Mouse (Mus musculus): ENCODE results near the gene Gpr22. TPM values are rescaled to one million over a fixed set of nuclear protein-coding genes. Genes with fewer than 3 reads are reported as not detected.

The Gpr22 gene
- total RNA-seq (2021), result not detected
- long read RNA-seq, experiment 1, result 0 reads
- long read RNA-seq, experiment 2, result 0 reads

DNA sequence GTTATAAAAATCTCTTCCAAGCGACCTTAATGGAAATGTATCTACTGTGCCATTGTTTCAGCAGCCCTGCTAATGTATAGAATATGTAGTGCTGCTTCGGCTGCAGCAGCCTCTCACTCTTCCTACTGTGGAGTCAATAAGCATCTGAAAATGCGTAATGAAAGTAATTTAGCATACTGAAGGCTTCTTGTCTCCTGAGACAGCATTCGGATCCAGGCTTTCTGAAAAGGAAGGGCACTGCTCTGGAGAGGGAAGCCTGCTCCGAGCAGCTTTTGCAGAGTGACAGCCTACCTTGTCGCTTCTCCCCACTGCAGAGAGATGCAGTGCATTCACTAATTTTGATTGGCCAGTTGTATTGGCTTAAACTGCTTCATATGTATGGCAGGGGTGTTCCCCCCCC lies at the start of gene Gpr22:
TSS of gene Gpr22 (minus strand) at position 348 of the 400 bp plus-strand sequence.
- no peak for DNase-seq (ENCODE audit: low spot score in 2 of 2)

DNA sequence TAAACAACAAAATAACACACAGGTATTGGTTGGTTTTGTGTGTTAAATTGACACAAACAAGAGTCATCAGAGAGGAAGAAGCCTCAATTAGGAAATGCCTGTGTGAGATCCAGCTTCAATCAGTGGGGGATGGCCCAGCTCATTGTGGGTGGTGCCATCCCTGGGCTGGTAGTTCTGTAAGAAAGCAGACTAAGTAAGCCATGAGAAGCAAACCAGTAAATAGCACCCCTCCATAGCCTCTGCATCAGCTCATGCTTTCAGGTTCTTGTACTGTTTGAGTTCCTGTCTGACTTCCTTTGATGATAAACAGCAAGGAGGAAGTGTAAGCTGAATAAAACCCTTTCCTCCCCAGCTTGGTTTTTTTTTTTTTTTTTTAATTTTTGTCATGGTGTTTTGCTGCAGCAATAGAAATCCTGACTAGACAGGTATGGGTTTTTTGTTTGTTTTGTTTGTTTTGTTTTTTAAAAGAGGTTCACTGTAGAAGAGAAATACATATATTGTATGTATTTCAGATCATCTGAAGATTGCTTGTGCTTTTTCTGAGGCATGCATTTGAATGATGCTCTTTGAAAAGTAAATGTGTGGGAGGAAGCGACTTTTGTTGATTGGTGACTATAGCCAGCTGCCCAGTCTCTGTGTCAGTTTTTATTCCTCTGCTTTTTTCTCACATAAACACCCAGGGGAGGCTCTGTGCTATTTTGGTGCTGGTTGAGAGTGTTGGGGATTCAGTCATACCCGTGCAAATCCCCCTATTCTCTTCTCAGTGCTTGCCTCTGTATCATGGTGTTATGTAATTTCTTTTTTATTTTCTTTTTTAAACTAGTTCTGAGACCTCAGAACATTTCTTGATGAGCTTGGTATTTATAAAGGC lies 42.4 kb upstream of the Gpr22 start:
- DNase-seq (ENCODE audit: low spot score in 2 of 2), result no peak

DNA sequence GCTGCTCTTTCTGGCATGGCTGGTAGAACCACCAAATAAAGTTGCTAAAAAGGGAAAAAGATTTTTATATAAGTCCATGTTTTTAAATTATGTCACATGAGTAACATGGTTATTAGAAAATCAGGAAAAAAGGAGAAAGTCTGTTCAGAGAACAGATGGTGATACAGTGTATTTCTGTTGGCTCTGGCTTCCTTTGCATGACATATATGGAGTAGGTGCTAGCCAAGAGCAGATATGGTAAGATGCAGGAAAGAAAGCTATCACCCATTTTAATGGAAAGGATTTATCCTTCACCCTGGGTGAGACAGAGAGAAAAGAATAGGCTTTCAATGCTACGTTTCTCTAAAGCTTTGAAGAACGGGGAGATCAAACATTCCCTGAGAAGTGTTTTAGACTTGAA lies 40.7 kb upstream of the Gpr22 start:
- no peak for DNase-seq (ENCODE audit: low spot score in 2 of 2)

DNA sequence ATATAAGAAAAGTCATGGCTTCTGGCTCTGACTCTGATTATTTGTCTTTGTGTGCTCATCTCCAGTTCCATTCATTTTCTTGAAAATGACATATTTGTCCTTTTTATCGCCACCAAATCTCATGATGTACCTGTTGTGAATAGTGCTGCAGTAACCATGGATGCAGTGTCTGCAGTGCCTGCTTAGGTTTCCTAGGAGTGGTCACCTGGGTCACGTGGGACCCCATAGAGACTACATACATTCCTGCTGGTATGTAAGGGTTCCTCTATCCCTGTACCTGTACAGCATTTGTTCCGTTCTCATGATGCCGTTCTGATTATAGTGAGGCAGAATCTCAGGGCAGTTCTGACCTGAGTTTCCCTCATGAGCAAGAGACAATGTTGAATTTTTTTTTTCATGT lies 36.1 kb upstream of the Gpr22 start:
- DNase-seq (ENCODE audit: low spot score in 2 of 2), result no peak

DNA sequence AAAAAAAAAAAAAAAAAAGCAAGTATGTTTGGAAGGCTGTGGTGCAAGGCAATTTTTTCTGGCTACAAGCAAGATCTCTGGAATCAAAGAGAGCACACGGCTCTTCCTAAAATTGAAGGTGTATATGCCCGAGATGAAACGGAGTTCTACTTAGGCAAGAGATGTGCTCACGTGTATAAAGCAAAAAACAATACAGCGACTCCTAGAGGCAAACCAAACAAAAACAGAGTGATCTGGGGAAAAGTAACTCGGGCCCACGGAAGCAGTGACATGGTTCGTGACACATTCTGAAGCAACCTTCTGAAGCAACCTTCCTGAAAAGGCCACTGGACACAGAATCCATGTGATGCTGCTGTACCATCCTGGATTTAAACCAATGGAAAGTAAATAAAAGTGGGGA lies 33.6 kb upstream of the Gpr22 start:
- DNase-seq (ENCODE audit: low spot score in 2 of 2), result no peak

DNA sequence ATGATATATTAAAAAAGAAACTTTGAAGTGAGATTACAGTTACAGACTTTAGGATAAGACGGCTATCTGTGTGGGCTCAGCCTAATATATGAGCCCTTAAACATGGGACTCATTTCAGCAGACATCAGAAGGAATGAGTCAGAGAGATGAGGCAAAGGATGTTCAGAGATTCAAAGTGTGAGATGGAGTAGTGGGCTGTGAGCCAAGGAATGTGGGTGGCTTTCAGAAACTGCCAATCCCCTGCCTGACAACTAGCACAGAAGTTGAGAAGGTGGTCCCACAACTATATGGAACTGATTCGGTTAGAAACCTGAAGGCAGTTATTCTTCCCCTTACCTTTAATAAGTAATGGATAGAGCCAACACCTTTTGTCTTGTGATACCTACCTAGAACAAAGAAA lies 20.9 kb upstream of the Gpr22 start:
- no peak for DNase-seq (ENCODE audit: low spot score in 2 of 2)

DNA sequence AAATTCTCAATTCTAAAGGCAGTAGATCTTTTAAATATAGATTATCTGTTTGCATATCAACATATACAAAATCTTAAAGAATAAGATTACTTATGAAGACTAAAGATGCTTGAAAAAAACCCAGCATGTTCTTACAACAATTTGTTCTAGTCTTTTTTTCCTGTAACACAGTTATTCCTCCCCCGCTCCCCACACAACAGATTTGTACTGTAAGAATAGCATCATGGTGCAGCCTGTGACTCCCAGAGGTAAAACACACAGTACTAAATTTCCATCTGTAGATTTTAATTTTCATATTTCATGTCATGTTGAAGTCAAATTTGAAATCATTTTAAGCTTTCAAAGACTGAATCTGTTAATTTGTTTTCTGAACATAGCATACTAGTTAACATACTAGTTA lies 16.4 kb upstream of the Gpr22 start:
- no peak for DNase-seq (ENCODE audit: low spot score in 2 of 2)

DNA sequence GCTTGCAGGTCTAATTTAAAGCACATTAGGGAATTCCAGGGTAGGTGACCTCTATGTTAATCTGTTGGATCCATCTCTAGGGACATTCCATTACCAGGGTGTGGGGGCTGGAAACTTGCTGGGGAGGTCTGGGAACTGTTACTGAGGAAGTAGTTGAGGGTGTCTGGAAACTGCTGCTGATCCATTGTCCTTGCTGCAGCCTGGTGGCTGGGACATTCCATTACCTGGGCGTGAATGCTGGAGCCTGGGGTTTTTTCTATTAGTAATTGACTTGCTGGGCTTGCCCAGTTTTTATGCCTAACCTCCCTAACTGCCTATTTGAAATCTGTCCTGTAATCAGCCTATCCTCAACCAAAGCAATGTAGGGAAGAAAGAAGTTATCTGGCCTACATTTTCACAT lies 13.0 kb upstream of the Gpr22 start:
- DNase-seq (ENCODE audit: low spot score in 2 of 2), result no peak

DNA sequence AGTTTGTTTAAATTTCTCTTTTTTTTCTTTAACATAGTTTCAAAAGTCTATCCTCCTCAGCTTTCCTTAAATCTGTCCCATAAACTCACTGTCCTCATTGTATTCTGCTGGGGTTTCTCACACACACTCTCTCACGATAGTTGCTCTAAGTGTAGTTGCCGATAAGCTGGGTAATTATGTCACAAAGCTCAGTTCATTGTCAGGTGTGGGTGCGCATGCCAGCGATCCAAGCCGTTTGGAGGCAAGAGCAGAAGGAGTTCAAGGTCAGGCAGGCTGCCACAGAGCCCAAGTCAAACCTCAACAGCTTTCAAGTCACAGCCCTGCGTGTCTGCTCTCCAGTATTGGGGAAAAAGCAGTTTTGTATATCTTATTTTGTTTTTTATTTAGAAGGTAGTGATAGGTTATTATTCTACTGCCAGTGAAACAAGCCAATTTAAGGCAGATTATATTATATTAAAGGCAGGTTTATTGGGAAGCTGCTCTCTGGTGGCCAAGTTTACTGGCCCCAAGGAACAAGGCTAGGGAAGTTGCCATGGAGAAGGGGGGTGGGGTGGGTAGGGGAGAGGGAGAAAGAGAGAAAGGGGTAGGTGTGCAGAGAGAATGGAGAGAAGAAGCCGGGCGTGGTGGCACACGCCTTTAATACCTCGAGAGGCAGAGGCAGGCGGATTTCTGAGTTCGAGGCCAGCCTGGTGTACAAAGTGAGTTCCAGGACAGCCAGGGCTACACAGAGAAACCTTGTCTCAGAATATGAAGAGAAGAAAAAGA lies 11.9 kb upstream of the Gpr22 start:
- no peak for DNase-seq (ENCODE audit: low spot score in 2 of 2)

DNA sequence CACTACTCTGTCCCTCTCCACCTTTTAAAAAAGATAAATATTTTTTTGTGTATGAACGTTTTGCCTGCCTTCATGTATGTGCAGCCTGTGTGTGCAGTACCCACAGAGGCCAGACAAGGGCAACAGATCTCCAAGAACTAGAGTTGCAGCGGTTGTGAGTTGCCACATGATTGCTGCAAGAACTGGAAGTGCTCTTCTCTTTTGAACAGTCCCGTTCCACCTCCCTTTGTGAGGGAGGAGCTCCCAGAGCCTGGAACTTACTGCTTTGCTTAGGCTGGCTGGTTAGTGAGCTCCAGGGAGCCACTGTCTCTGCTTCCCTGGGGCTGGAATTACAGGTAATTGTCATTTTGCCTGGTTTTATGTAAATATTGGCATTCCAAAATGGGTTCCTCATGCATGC lies 10.8 kb upstream of the Gpr22 start:
- no peak for DNase-seq (ENCODE audit: low spot score in 2 of 2)

DNA sequence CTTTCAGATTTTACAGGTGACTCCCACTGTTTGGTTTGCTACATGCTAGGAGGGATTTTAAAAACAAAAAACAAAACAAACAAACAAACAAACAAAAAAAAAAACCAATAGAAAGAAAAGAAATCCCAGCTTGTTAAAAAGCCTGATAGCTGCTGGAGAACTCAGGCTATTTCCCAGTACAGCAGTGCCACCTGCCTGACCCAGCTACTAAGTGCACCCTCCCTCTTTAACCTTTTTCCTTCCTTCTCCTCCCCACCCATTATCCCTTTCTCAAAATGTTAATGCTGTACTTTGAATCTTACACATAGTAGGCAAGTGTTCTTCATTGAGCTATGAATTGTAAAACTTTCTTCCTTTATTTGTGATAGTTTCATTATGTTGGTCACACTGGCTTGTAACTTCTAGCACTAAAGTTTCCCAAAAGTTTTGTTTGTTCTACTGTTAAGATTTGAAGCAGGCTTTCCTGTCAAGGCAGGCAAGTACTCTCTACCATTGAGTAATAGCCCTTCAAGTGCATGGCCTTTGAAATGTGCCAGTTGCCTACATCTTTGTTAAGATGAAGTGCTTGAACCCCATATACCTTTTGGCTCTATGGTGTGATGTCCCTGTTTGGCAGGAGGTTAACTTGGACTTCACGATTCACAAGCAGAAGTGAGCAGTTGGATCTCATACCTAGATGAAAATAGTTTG lies 6.0 kb upstream of the Gpr22 start:
- no peak for DNase-seq (ENCODE audit: low spot score in 2 of 2)

DNA sequence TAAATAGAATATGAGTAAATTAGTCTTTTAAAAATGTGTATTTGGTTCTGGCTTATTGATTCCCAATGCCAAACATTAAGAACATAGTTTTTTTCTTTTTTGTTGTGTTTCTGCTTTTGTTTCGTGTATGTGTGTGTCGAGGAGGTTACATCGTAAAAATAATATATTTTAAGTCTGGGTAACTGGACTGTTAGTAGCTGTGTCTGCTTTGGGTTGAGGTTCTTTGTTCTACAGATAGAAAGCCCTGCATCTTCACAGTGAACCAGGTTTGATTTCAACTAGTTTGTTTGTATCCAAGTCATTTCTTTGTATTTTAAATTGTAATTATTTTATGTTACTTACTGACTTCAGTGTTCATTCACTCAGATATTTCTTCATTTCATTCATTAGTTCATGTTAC lies 323 bp upstream of the Gpr22 start:
- no peak for DNase-seq (ENCODE audit: low spot score in 2 of 2)

DNA sequence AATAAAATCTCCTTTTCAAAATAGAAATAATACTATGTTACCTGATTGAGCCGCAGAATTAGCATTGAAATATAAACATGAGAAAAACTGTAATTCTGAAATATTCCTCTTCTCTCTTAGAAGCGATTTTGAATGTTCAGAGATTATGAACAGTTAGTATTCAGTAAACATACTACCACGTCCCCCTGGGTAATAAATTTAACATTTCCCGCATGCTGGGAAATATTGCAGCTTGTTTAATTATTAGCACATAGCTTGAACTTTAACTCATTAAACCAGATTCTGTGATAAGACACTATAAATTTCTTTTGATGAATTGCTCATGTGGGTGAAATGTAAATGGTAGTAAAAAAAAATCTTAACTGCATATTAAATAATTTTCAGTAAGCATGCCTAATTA lies 1.0 kb downstream of the Gpr22 start:
- no peak for DNase-seq (ENCODE audit: low spot score in 2 of 2)

DNA sequence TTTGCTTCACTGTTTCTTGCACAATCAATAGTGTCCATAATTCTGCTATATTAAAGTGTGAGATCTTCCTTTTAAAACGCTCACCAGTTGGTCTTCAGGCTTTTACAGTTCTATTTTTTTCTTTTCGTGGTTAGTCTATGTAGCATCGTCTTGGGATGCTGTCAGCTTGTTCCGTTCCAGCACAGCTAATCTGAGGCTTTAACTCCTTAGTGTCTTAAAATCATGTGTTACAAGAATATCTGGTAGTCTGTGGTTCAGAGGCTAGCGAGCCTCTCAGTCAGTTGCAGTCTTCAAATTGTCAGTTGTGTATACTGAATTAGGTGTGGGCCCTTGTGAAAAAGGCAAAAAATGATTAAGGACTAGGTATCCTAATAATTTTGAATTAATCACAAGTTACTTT lies 1.5 kb downstream of the Gpr22 start:
- no peak for DNase-seq (ENCODE audit: low spot score in 2 of 2)

DNA sequence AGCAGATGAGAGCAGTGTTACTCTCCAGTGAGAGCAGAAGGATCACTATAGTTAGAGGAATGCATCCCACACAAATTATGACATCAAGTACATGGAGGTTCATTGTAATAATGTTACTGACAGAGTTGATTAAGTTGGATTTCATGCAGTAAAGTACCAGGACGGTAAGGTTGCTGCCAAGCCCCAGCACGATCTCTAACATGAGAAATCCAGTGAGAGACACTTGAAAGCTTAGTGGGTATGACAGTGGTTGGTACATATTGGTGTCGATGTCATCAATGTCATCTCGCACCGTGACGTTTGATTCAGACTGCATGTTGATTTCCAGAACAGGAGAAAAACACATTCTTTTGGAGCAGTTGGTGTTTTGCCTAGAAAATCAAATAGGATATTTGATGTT lies 4.1 kb downstream of the Gpr22 start:
- DNase-seq (ENCODE audit: low spot score in 2 of 2), result no peak

DNA sequence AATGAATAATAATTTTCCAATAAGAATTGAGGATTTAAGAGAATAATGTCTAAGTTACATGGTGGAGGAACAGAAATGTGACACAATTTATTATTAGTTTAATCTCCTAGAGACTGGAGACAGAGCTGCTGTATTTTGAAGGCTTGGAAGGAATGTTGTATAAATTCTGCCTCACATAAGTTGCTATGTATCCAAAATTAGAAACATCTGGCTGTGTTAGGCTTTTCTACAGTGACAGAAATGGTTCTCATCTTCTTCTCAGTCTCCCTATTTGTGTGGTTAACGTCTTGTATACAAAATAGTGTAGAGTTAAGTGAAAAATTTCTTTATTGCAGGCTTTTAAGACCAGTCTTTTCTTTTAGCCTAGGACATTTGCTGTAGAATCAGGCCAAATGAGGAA lies 6.2 kb downstream of the Gpr22 start:
- no peak for DNase-seq (ENCODE audit: low spot score in 2 of 2)

DNA sequence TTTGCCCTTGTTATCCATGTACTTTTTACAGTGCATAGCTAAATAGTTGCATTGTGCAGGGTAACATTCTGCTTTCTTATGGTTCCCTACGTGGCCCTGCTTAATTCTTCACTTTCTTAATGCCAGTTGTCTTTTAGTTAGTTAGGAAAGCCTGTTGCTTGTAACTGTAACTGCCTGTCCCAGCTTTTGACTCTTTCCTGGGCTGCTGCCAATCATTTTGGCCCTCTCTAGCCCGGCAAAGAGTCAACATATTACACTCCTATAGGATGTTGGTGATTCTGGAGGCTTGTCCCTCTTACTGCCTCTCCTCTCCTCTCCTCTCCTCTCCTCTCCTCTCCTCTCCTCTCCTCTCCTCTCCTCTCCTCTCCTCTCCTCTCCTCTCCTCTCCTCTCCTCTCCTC lies 7.6 kb downstream of the Gpr22 start:
- no peak for DNase-seq (ENCODE audit: low spot score in 2 of 2)

DNA sequence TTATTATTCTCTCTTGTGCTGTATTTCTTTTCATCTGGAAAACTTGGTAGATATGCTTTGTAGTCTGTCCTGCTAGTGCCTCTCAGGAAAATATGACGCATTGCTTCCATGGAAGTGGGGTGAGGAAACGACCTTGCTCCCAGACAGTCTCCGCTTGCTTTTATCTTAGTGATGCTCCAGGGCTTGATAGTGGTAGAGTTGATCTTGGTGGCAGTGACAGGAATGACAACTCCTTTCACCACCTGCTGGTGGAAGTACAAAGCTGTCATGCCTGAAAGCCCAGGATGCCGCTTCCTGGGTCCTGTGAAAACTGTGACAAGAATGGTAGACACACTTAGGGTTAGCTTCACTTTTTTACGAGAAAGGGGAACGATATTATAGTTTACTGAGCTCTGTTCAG lies 9.8 kb downstream of the Gpr22 start:
- no peak for DNase-seq (ENCODE audit: low spot score in 2 of 2)

DNA sequence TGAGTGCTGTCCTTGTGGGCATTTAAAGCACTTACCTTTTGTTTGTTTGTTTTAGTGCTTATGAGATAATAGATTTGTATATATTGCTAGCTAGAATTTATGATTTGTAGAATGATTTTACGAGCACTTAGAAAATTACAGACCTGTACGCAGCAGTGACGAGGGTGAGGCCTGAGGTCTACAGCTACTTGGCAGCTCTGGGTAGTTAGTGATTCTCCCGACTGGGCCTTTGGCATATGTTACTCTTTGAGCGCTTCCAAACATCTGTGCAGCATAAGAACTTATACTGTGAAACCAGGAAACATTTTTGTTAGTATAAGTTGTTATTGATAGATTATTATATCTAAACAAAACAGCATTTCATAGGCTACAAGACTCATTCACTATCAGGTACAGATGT lies 12.3 kb downstream of the Gpr22 start:
- DNase-seq (ENCODE audit: low spot score in 2 of 2), result no peak

DNA sequence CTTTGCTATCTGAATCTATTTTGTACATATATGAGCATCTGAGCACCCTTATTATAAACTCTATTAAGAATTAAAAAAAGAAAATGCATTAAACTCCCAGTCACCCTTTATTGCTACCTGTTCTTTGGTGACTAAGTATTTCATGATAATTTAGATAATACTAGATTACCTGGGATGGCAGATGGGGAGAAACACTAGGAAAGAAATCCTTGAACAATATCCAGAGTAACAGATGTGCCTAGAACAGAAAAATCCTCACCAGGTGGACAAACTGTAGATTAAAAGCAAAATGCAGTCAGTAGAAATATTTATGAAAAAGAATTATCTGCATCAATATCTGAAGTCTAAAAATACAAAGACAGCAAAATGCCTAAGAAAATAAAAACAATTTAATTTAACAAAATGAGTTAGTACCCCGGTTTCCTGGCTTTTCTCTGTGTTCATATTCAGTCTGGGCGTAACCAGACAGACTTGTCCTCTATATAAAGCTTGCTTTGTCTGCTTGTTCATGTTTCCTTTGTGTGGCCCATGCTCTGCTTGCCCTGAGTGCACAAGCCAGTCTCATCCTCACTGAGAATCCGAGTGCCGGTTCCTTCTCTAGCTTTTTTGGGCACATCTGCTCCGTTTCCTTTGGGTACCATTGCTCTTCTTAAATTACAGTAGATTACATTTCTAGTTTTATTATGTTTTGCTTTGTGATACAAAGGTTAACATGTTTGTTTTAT lies 13.0 kb downstream of the Gpr22 start:
- DNase-seq (ENCODE audit: low spot score in 2 of 2), result no peak

DNA sequence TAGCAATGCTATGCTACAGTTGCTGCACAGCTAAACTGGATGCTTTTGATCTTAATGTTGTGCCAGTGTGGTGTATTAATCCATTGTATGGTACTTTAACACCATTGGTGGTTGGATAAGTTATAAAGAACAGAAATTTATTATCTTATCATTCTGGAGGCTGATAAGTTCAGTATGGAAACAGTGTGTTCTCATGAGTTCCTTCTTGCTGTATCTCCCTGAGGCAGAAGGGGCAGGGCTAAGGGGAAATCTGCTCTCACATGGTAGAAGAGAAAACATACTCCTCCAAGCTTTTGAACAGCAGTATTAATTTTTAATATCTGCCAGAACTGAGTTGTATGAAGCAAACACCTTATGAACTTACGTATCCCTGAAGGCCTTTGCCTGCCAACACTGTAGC lies 20.5 kb downstream of the Gpr22 start:
- DNase-seq (ENCODE audit: low spot score in 2 of 2), result no peak
